Mouse (Mus musculus) CH12.LX (cell line): ENCODE data around the gene Nrm.

Source experiments
- CTCF ChIP-seq, 2 experiments: IDR thresholded peaks in 1 of 2; conservative IDR thresholded peaks in 1 of 2; 2 replicates each; pipeline ENCODE4 v1.5.1; 2011 to 2012; ENCODE audit warnings: low read depth in 2 of 2, low read length in 2 of 2, improper control_type of control experiment in 1 of 2, inconsistent platforms in 1 of 2, mild to moderate bottlenecking in 1 of 2, moderate library complexity in 1 of 2
- EP300 ChIP-seq: IDR thresholded peaks from 2 replicates; pipeline ENCODE4 v1.6.1; 2011; ENCODE audit warnings: low read length, improper control_type of control experiment
- JUN ChIP-seq: IDR thresholded peaks from 2 replicates; pipeline ENCODE4 v1.6.1; 2011; ENCODE audit warnings: low read depth, mild to moderate bottlenecking, low read length, improper control_type of control experiment, moderate library complexity; ENCODE audit not compliant: insufficient read depth
- MAFK ChIP-seq: IDR thresholded peaks from 2 replicates; pipeline ENCODE4 v1.6.1; 2011; ENCODE audit warnings: low read length, improper control_type of control experiment; ENCODE audit not compliant: insufficient replicate concordance
- POLR2A ChIP-seq: IDR thresholded peaks from 2 replicates; pipeline ENCODE4 v1.6.1; 2011; ENCODE audit warnings: low read depth, mild to moderate bottlenecking, improper control_type of control experiment, low read length
- USF1 ChIP-seq: IDR thresholded peaks from 2 replicates; pipeline ENCODE4 v1.6.1; 2014; ENCODE audit warnings: low read depth, mild to moderate bottlenecking, inconsistent platforms, low read length, improper control_type of control experiment

GRCm38 (mm10) chr17:35812307-35812706 is 48.8 kb upstream of the Nrm start:
- no peak for TF ChIP-seq EP300
- no peak for TF ChIP-seq JUN
- no peak for TF ChIP-seq CTCF (conservative IDR thresholded peaks at IDR 0.05 in 1 of 2, IDR thresholded peaks at IDR 0.05 in 1 of 2; ENCODE audit: low read depth in 2 of 2, low read length in 2 of 2)
- no peak for TF ChIP-seq POLR2A
- TF ChIP-seq MAFK: no peak
- TF ChIP-seq USF1: no peak
